Mouse (Mus musculus) gastrocnemius, postnatal 14 days (tissue): Measurements from ENCODE around the gene Hyal2. TPM values are rescaled to one million over a fixed set of nuclear protein-coding genes. Genes with fewer than 3 reads are reported as not detected.
"Not testable (repeated sequence)": the region's sequence is repeated elsewhere in the genome, so short reads cannot be mapped to it uniquely, and the experiment has no call there.

Experiments used
- DNase-seq: peaks from one replicate; pipeline ENCODE4 v3.0.0; 2021; ENCODE audit warnings: mixed read lengths
- intact Hi-C: fragments of 180-260 bp; cut with DNase I; formaldehyde crosslinking; loops from one replicate; pipeline ENCODE4 v1.15.1; 2025; ENCODE audit warnings: low total_unique reads
- total RNA-seq, 2 experiments: library from RNA; stranded (reverse); gene quantifications; 2 replicates each; pipeline ENCODE4 v1.2.3; 2021

Hyal2 gene
- total RNA-seq, 2 experiments from 2014 or later: 12.7 to 14.5 TPM

DNA sequence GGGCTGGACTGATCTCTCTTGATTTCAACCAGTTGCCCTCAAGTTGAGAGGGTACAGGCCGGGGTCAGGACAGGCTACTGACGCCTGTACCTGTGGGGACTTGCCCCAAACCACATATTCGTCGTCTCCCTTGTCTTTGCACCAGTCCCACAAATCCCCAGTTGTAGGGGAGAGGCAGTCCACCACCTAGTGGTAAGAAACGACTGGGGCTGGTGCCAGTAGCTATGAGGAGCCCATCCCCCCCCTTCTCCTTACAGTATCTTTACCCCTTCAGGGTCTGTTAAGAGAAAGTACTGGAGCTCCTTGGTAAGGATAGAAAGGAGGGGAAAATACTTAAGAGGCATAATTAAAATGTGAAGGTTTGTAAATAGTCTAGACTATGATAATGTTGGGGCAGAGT lies 2.2 kb upstream of the Hyal2 start:
- DNase-seq, intact Hi-C loops: not testable (repeated sequence)

DNA sequence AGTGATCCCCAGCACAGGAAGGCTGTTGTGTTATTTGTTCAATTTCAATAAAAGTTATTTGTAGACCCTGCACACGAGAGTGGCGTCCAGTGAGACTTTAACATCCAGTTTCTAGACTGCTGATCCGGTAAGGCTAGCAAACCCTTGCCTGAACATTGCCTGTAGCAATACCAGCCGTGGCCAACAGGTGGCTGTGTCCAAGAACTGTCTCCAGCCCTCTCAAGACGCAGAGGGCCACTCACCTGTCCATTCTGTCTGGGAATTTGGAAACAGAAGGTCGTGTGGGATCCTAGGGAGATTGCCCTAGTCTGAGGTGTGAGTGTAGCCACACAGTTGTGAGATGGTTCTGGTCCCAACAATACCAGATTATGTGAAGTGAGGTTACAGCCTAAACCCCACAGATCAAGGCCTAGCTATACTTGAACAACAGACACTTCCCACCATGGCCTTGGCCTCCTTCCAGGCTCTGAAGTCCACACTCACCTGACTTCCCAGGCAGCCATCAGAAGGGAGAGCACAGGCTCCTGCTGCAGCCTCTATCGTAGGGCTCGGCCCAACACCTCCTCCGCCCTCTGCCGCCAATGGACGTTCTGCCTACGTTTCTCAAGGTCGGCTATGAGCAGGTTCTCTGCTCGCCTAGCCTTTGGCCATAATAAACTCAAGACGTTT lies 1.6 kb upstream of the Hyal2 start:
- peak; percentile 80 for DNase-seq
- intact Hi-C loops: no loop called here

DNA sequence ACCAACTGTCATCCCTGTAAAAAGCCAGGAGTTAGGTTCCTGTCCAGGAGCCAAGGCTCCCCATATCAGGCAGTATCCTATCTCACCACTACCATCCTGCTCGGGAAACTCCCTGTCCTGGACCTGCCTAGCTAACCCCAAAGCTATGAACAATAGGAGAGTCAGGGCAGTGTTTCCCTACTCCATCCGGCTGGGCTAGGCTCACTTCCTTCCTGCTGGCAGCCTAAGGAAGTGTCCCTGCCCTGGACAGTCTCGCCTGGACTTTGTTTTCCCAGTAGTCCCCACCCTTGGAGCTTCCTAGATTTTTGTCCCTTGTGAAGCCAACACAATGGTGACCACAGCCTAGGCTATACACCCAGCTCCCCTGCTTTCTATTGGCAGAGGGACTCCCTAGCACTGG lies 890 bp upstream of the Hyal2 start:
- intact Hi-C loops: no loop called here
- DNase-seq: no peak

DNA sequence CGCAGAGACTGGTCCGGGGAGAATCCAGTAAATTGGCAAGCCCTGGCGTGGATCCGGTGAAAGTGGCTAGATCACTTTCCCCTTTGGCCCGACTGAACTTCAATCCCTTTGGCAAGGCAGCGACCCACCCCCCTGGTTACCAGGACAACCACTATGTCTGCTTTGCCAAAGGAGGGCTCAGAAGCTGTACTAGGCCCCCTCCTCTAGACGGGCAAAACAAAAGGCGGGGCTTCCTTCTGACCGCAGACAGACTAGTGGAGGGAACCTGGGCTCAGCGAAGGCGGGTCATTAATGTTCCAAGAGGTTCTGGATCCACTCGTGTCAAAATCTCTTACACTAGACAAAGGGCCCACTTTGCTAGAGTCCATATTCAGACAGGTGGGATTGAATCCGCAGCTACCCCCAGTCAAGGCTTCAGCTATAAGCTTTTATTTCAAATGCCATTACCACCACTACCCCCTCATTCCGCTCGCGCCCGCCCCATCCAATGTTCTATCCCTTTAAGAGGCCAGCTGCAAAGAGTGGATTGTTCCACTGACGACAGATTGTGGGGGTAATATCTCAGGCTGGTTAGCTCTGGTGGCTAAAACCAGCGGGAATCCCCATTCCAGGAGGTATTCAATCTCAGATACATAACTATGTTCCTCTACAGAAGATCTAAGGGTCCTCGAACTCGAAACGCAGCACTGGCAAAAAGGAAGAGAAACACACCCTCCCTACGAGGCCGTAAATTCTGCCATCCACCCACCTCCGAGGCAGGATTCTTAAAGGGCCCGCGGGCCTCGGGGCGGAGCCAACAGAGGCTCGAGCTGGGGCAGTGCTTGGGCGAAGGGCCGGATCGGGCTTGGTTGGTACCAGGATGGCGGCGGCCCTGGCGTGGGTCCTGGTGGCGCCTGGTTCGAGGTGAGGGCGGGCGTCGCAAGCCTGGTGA lies 851 bp downstream of the Hyal2 start:
- intact Hi-C loops: no loop called here

DNA sequence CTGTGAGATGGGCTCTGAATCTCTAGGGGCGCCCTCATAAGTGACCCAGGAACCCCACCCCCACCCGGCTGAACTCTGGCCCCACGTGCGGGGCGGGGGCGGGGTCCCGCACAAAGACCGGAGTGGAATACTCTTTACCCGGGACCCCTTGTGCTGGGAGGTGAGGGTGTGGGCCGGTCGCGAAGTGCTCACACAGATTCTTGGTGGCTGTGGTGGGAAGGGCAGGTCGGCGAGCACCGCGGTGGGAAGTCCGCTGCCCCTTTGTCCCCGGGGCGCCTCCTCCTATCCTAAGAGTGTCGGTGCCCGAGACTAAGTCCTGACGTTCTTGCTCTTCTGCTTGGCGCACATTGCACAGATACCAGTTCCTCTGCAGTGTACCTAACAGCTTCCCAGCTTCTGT lies 1.5 kb downstream of the Hyal2 start:
- intact Hi-C loops: no loop called here
- no peak for DNase-seq

More for the DNA sequence above, 851 bp downstream of the Hyal2 start:
- peak; percentile 85 for DNase-seq

DNA sequence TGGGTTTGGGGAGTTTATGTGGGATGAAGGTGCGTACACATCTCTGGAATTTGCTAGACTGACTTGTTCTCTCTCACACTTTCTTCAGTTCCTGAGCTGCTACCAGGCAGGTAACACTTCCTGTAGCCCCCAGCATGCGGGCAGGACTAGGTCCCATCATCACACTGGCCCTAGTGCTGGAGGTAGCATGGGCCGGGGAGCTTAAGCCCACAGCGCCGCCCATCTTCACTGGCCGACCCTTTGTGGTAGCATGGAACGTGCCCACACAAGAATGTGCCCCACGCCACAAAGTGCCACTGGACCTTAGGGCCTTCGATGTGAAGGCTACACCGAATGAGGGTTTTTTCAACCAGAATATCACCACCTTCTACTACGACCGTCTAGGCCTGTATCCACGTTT lies 2.3 kb downstream of the Hyal2 start:
- DNase-seq: no peak
- intact Hi-C loops: no loop called here

GRCm38 (mm10) chr9:107570845-107571244 lies 3.1 kb downstream of the Hyal2 start:
- no peak for DNase-seq
- intact Hi-C loops: no loop called here

GRCm38 (mm10) chr9:107571534-107572326 lies 4.0 kb downstream of the Hyal2 start:
- intact Hi-C loops: no loop called here
- DNase-seq: no peak

GRCm38 (mm10) chr9:107572327-107572662 lies 4.5 kb downstream of the Hyal2 start:
- intact Hi-C loops: no loop called here
- DNase-seq: no peak

- intact Hi-C loops, DNase-seq: not testable (repeated sequence)
These were observed 6.0 kb downstream of the Hyal2 start for GRCm38 (mm10) chr9:107573774-107574173.

DNA sequence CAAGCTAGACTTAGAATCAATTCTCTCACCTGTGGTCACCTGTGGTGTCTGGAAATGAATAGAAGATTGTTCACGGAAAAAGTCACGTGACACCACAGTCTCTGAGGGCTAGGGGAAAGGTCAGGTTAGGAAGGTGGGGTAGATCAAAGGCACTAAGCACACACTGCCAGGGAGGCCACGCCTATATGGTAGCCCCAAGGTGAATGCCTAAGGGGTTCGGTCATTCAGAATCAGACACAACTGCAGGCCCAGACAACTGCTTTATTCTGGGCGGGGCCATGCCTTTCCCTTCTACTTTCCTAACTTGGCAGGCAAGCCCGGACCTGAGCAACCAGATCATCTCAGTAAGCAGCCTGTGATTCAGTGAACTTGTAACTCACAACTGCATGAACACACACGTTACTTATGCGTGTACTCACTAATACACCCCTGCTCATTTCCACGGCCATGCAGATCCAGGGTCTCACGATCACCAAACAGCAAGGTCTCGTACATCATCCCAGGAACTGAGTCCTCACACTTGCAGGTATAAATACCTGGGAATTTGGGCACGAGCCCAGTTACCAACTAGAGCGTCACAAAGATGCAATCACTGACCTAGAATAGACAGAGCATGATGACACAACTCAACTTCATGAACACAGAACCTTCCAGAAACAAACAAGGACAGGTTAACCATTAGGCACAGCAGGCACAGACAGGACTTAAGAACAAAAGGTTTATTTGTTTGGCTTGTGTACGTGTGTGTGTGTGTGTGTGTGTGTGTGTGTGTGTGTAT lies 8.0 kb downstream of the Hyal2 start:
- no peak for DNase-seq
- intact Hi-C loops: no loop called here

- intact Hi-C loops: no loop called here
- DNase-seq: peak; percentile 91
These were observed 8.8 kb downstream of the Hyal2 start, which contains the start of gene Hyal1 for GRCm38 (mm10) chr9:107576357-107577107. Gene Hyal1, plus strand, starts transcription at chr9:107576927.

DNA sequence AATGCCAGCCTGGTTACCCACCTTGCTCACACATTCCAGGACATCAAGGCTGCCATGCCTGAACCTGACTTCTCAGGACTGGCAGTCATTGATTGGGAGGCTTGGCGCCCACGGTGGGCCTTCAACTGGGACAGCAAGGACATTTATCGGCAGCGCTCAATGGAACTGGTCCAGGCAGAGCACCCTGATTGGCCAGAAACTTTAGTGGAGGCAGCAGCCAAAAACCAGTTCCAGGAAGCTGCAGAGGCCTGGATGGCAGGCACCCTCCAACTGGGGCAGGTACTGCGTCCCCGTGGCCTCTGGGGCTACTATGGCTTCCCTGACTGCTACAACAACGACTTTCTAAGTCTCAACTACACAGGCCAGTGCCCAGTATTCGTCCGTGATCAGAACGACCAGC lies 10.1 kb downstream of the Hyal2 start:
- intact Hi-C loops: no loop called here
- no peak for DNase-seq

GRCm38 (mm10) chr9:107578587-107578986 lies 10.8 kb downstream of the Hyal2 start, which contains the start of gene Naa80:
Gene Naa80, plus strand, starts transcription at chr9:107578887.
- DNase-seq: no peak
- intact Hi-C loops: no loop called here

DNA sequence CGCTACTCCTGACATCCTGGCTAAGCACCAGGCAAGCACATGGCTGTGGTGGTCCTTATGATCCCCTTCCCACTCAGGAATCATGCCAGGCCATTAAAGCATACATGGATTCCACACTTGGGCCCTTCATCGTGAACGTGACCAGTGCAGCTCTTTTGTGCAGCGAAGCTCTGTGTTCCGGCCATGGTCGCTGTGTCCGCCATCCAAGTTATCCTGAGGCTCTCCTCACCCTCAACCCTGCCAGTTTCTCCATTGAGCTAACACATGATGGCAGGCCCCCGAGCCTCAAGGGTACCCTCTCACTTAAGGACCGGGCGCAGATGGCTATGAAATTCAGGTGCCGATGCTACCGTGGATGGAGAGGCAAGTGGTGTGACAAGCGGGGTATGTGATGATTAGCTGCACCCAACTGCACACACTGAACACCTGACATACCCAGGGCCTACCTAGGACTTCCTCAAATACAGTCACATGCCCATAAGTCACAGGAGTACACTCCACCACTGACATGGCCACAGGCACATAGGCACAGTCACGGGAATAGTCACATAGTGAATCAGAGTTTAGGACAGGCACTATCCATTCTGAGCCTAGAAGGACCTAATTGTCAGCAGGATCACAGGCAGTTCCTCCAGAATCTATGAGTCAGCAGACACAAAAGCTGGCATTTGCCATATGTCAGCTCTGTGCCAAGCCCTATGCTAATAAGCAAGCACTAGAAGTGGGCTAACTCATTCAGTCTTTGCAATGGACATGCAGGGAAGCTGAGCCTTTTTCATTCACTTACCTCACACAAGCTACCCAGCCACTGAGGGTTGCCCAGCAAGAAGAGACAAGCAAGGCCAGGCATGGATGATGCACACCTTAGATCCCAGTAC lies 11.5 kb downstream of the Hyal2 start:
- intact Hi-C loops: no loop called here
- DNase-seq: no peak

DNA sequence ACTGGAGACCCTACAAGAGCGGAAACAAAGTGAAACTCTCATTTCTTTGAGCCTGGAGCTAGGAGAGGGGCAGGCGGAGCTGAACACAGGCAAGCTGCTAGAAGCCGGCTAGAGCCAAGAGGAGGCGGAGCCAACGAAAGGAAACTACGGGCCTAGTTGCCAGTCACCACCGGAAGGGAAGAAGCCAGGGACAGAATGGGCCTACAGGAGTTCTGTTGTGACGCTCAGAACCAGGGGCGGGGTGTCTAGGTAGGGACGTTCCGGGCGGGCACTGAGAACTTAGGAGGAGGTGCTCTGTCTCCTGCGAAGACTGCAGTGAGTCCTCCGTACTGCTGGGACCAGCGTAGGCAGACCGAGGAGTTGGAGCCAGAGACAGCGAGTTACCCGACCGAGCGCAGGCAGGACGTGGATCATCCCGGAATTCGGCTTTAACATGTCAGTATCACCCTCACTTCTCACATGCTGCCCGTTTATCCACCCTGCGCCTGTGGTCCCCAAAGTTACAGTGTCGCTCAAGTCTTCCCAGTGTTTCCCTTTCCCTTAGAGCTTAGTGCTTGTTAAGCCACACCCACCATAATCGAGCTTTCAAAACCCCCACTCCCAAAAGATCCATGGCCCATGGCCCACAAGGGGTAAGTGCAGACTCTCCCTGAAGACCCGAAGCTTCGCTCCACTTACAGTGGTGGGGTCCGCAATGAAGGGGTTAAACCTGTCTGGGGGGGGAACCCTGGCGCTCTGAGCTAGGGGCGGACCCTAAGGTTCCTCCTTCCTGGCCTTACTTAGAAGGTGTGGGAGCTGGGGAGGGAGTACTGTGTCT lies 13.0 kb downstream of the Hyal2 start, which contains the start of gene Hyal3:
Gene Hyal3 (plus strand): TSS at position 318 of the 817 bp plus-strand sequence.
- peak; percentile 91 for DNase-seq
- intact Hi-C loops: no loop called here

GRCm38 (mm10) chr9:107581584-107581983 lies 13.8 kb downstream of the Hyal2 start:
- DNase-seq: no peak
- intact Hi-C loops: no loop called here
